Mouse (Mus musculus): Measurements from ENCODE around the gene Tppp2. TPM values are rescaled to one million over a fixed set of nuclear protein-coding genes. Genes with fewer than 3 reads are reported as not detected.
"Not testable (repeated sequence)": the region's sequence is repeated elsewhere in the genome, so short reads cannot be mapped to it uniquely, and the experiment has no call there.

The Tppp2 gene
- polyA plus RNA-seq, 1 experiment from 2014 or later: not detected

GRCm38 (mm10) chr14:51926930-51927329 lies 8.7 kb downstream of the Tppp2 start:
- not testable (repeated sequence) for H3K27me3 ChIP-seq (replicated peaks; ENCODE audit: control insufficient read depth, insufficient read depth, low read length); H3K9ac ChIP-seq (ENCODE audit: low read depth, low read length); H3K4me2 ChIP-seq

GRCm38 (mm10) chr14:51929309-51929943 lies 11.2 kb downstream of the Tppp2 start:
- no peaks in the 10 kb centered on the region for H3K9me3 ChIP-seq (ENCODE audit: control insufficient read depth, low read length)
- no peak overlapping the region for H3K4me2 ChIP-seq
- no peak overlapping the region for H3K27ac ChIP-seq (ENCODE audit: low read depth, low read length)
- no peak for DNase-seq (ENCODE audit: low spot score)
- H3K4me3 ChIP-seq (ENCODE audit: low read depth, low read length): no peak overlapping the region
- WGBS: 76% methylated on average over 8 of the region's 8 CpGs
- no peaks in the 10 kb centered on the region for H3K27me3 ChIP-seq (replicated peaks; ENCODE audit: control insufficient read depth, insufficient read depth, low read length)
- H3K36me3 ChIP-seq (ENCODE audit: control insufficient read depth, insufficient read depth, low read length): no peaks in the 10 kb centered on the region
- ATAC-seq (replicated peaks; ENCODE audit: low FRiP score): no peak
- H3K9ac ChIP-seq (ENCODE audit: low read depth, low read length): no peak overlapping the region
- H3K4me1 ChIP-seq (replicated peaks; ENCODE audit: control insufficient read depth, insufficient read depth, low read length): 0 out of 2 replicates have a peak, but pooled peaks cover 3% of the 10 kb centered on the region

More at GRCm38 (mm10) chr14:51926930-51927329, 8.7 kb downstream of the Tppp2 start:
- H3K4me3 ChIP-seq (ENCODE audit: low read depth, low read length); H3K9me3 ChIP-seq (ENCODE audit: control insufficient read depth, low read length); ATAC-seq (replicated peaks; ENCODE audit: low FRiP score); H3K36me3 ChIP-seq (ENCODE audit: control insufficient read depth, insufficient read depth, low read length); H3K27ac ChIP-seq (ENCODE audit: low read depth, low read length); H3K4me1 ChIP-seq (replicated peaks; ENCODE audit: control insufficient read depth, insufficient read depth, low read length); DNase-seq (ENCODE audit: low spot score): not testable (repeated sequence)
- WGBS: 92% methylated on average over 11 of the region's 11 CpGs

GRCm38 (mm10) chr14:51929968-51930367 lies 11.7 kb downstream of the Tppp2 start:
- ATAC-seq (replicated peaks; ENCODE audit: low FRiP score) (no peak), DNase-seq (ENCODE audit: low spot score) (no peak)
- H3K27me3 ChIP-seq (replicated peaks; ENCODE audit: control insufficient read depth, insufficient read depth, low read length): no peaks in the 10 kb centered on the region
- H3K4me2 ChIP-seq: no peak overlapping the region
- H3K9me3 ChIP-seq (ENCODE audit: control insufficient read depth, low read length): no peaks in the 10 kb centered on the region
- 0 out of 2 replicates have a peak, but pooled peaks cover 3% of the 10 kb centered on the region for H3K4me1 ChIP-seq (replicated peaks; ENCODE audit: control insufficient read depth, insufficient read depth, low read length)
- H3K9ac ChIP-seq (ENCODE audit: low read depth, low read length): no peak overlapping the region
- H3K27ac ChIP-seq (ENCODE audit: low read depth, low read length): no peak overlapping the region
- no peak overlapping the region for H3K4me3 ChIP-seq (ENCODE audit: low read depth, low read length)
- no peaks in the 10 kb centered on the region for H3K36me3 ChIP-seq (ENCODE audit: control insufficient read depth, insufficient read depth, low read length)
- 62% methylated on average over 9 of the region's 9 CpGs for WGBS

GRCm38 (mm10) chr14:51930824-51931223 lies 12.6 kb downstream of the Tppp2 start:
- no peak for DNase-seq (ENCODE audit: low spot score)
- WGBS: 35% methylated on average over 5 of the region's 5 CpGs
- H3K9ac ChIP-seq (ENCODE audit: low read depth, low read length): no peak overlapping the region

GRCm38 (mm10) chr14:51932092-51933020 lies 14.1 kb downstream of the Tppp2 start:
- Histone ChIP-seq H3K9ac (ENCODE audit: low read depth, low read length) (no peak overlapping the region), H3K9me3 (ENCODE audit: control insufficient read depth, low read length) (no peaks in the 10 kb centered on the region), H3K4me1 (replicated peaks; ENCODE audit: control insufficient read depth, insufficient read depth, low read length) (0 out of 2 replicates have a peak, but pooled peaks cover 3% of the 10 kb centered on the region), H3K27me3 (replicated peaks; ENCODE audit: control insufficient read depth, insufficient read depth, low read length) (no peaks in the 10 kb centered on the region), H3K36me3 (ENCODE audit: control insufficient read depth, insufficient read depth, low read length) (no peaks in the 10 kb centered on the region), H3K4me2 (no peak overlapping the region), H3K27ac (ENCODE audit: low read depth, low read length) (no peak overlapping the region), H3K4me3 (ENCODE audit: low read depth, low read length) (no peak overlapping the region)
- DNase-seq (ENCODE audit: low spot score) (no peak), ATAC-seq (replicated peaks; ENCODE audit: low FRiP score) (no peak)
- 54% methylated on average over 10 of the region's 10 CpGs for WGBS

More at GRCm38 (mm10) chr14:51930824-51931223, 12.6 kb downstream of the Tppp2 start:
- no peaks in the 10 kb centered on the region for H3K36me3 ChIP-seq (ENCODE audit: control insufficient read depth, insufficient read depth, low read length)
- H3K27ac ChIP-seq (ENCODE audit: low read depth, low read length): no peak overlapping the region
- 0 out of 2 replicates have a peak, but pooled peaks have one; percentile 10 for ATAC-seq (replicated peaks; ENCODE audit: low FRiP score)
- 0 out of 2 replicates have a peak, but pooled peaks cover 3% of the 10 kb centered on the region for H3K4me1 ChIP-seq (replicated peaks; ENCODE audit: control insufficient read depth, insufficient read depth, low read length)
- no peaks in the 10 kb centered on the region for H3K27me3 ChIP-seq (replicated peaks; ENCODE audit: control insufficient read depth, insufficient read depth, low read length)
- H3K9me3 ChIP-seq (ENCODE audit: control insufficient read depth, low read length): no peaks in the 10 kb centered on the region
- no peak overlapping the region for H3K4me2 ChIP-seq
- no peak overlapping the region for H3K4me3 ChIP-seq (ENCODE audit: low read depth, low read length)

GRCm38 (mm10) chr14:51939005-51939404 lies 20.8 kb downstream of the Tppp2 start:
- WGBS: 82% methylated on average over 9 of the region's 9 CpGs
- no peak for ATAC-seq (replicated peaks; ENCODE audit: low FRiP score)
- Histone ChIP-seq H3K4me2 (no peak overlapping the region), H3K4me3 (ENCODE audit: low read depth, low read length) (no peak overlapping the region), H3K36me3 (ENCODE audit: control insufficient read depth, insufficient read depth, low read length) (no peaks in the 10 kb centered on the region), H3K4me1 (replicated peaks; ENCODE audit: control insufficient read depth, insufficient read depth, low read length) (0 out of 2 replicates have a peak, but pooled peaks cover 7% of the 10 kb centered on the region), H3K27me3 (replicated peaks; ENCODE audit: control insufficient read depth, insufficient read depth, low read length) (no peaks in the 10 kb centered on the region), H3K9me3 (ENCODE audit: control insufficient read depth, low read length) (no peaks in the 10 kb centered on the region), H3K9ac (ENCODE audit: low read depth, low read length) (no peak overlapping the region), H3K27ac (ENCODE audit: low read depth, low read length) (no peak overlapping the region)
- DNase-seq (ENCODE audit: low spot score): no peak

GRCm38 (mm10) chr14:51940944-51941560 lies 22.8 kb downstream of the Tppp2 start:
- Histone ChIP-seq H3K36me3 (ENCODE audit: control insufficient read depth, insufficient read depth, low read length) (no peaks in the 10 kb centered on the region), H3K27me3 (replicated peaks; ENCODE audit: control insufficient read depth, insufficient read depth, low read length) (no peaks in the 10 kb centered on the region), H3K4me3 (ENCODE audit: low read depth, low read length) (no peak overlapping the region), H3K27ac (ENCODE audit: low read depth, low read length) (no peak overlapping the region), H3K4me1 (replicated peaks; ENCODE audit: control insufficient read depth, insufficient read depth, low read length) (0 out of 2 replicates have a peak, but pooled peaks cover 7% of the 10 kb centered on the region), H3K9ac (ENCODE audit: low read depth, low read length) (no peak overlapping the region), H3K9me3 (ENCODE audit: control insufficient read depth, low read length) (no peaks in the 10 kb centered on the region), H3K4me2 (no peak overlapping the region)
- 39% methylated on average over 8 of the region's 8 CpGs for WGBS
- ATAC-seq (replicated peaks; ENCODE audit: low FRiP score): peak; percentile 43; the same call in 1 of the 2 replicates
- DNase-seq (ENCODE audit: low spot score): no peak

- WGBS: 62% methylated on average over 9 of the region's 9 CpGs
- H3K9me3 ChIP-seq (ENCODE audit: control insufficient read depth, low read length): no peaks in the 10 kb centered on the region
- 0 out of 2 replicates have a peak, but pooled peaks cover 7% of the 10 kb centered on the region for H3K4me1 ChIP-seq (replicated peaks; ENCODE audit: control insufficient read depth, insufficient read depth, low read length)
- no peak overlapping the region for H3K27ac ChIP-seq (ENCODE audit: low read depth, low read length)
- ATAC-seq (replicated peaks; ENCODE audit: low FRiP score) (no peak), DNase-seq (ENCODE audit: low spot score) (no peak)
- H3K36me3 ChIP-seq (ENCODE audit: control insufficient read depth, insufficient read depth, low read length): no peaks in the 10 kb centered on the region
- H3K9ac ChIP-seq (ENCODE audit: low read depth, low read length): no peak overlapping the region
- no peaks in the 10 kb centered on the region for H3K27me3 ChIP-seq (replicated peaks; ENCODE audit: control insufficient read depth, insufficient read depth, low read length)
- H3K4me3 ChIP-seq (ENCODE audit: low read depth, low read length): no peak overlapping the region
- no peak overlapping the region for H3K4me2 ChIP-seq
Measured at GRCm38 (mm10) chr14:51941577-51941976, 23.4 kb downstream of the Tppp2 start.
